Mouse (Mus musculus): ENCODE data around the gene Nuak2.
A peak's percentile ranks its signal among the peaks of the same experiment; 100 is the strongest.

Gene Nuak2

GRCm38 (mm10) chr1:132354234-132354633 is 38.3 kb downstream of the Nuak2 start:
- DNase-seq (ENCODE audit: low spot score): no peak

GRCm38 (mm10) chr1:132355162-132355601 is 39.3 kb downstream of the Nuak2 start:
- no peak for DNase-seq (ENCODE audit: low spot score)

DNA sequence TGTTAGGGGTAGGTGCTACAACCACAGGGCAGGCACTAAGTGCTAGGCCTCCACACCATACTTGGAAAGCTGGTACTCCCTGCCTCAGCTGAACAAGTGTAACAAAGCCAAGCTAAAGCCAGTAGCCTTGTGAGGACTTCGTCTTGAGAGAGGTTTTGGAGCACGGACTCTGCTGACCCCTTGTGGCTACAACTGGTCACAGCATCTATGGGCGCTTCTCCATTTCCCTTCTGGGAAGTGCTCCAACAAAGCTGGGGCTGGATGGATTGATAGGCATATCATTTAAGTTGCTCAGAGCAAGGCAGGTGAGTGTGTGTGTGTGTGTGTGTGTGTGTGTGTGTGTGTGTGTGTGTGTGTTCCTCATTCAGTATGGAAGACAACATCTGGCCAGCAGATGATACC is 39.9 kb downstream of the Nuak2 start:
- DNase-seq (ENCODE audit: low spot score): peak; percentile 89

GRCm38 (mm10) chr1:132356841-132357240 is 40.9 kb downstream of the Nuak2 start:
- no peak for DNase-seq (ENCODE audit: low spot score)

- no peak for DNase-seq (ENCODE audit: low spot score)
These were observed 46.0 kb downstream of the Nuak2 start for GRCm38 (mm10) chr1:132361959-132362358.

GRCm38 (mm10) chr1:132364388-132364787 is 48.5 kb downstream of the Nuak2 start:
- peak; percentile 67 for DNase-seq (ENCODE audit: low spot score)

DNA sequence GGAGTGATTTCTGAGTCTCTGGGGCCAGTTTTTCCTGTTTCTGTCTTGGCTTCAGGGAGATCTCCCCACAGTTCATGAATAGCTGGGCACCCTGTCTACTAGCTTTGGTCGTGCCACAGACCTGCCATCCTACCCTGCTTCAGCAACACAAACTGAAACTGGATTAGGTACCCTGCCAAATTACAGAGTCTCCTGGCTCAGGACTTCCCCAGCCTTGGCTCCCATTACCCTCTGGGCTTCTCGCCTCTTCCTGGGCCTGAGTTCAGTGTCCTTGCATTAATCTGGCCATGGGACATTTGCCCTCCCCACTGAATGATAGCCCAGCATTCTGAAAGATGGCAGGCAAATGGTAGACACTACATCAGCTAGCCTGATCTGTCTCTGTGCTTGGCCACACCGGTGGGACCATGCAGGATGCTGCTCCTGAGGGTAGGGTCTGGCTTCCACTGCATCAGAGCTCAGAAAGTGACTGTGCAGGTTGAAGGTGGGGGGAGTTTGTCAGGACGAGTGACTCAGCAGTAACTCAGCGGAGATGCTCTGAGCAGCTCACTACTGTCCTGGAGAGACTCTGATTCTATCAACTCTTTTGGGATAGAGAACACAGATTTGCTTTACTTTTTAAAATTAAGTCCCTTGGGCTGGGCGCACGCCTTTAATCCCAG is 49.1 kb downstream of the Nuak2 start:
- DNase-seq (ENCODE audit: low spot score): no peak

DNA sequence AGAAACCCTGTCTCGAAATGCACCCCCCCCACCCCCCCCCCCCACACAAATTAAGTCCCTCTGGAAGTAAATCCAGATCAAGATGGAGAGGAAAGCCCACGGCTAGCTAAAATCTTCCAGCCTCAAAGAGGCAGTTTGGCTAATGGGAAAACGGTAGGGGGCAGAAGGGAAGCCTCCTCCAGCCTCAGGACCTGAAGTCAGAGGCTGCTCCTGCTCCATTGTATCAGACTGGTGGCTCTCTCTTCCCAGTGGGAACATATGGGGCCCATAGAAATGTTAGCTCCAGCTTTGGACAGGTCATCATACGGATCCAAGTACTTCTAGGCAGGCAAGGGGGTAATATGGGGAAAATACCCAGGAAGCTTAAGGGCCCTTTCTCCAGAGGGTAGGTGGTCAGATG is 49.7 kb downstream of the Nuak2 start:
- no peak for DNase-seq (ENCODE audit: low spot score)

GRCm38 (mm10) chr1:132366235-132366634 is 50.3 kb downstream of the Nuak2 start:
- DNase-seq (ENCODE audit: low spot score): no peak

DNA sequence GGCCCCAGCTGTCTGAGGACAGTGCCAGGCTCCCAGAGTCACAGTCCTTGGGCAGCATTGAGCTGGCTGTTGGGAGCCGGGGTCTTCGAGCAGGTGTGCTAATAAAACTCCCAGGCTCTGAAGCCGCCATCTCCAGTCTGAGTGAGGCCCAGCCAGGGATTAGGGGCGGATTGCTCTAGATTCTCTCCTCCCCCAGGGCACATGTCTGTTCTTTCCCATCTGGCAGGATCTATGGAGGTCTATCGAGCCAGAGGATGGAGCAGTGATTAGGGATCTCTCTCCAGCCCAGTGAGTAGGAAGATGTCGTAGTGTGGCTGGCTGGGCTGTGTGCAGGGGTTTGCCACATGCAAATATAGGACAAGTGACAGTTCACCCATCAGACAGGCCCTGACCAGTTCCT is 51.0 kb downstream of the Nuak2 start:
- no peak for DNase-seq (ENCODE audit: low spot score)

DNA sequence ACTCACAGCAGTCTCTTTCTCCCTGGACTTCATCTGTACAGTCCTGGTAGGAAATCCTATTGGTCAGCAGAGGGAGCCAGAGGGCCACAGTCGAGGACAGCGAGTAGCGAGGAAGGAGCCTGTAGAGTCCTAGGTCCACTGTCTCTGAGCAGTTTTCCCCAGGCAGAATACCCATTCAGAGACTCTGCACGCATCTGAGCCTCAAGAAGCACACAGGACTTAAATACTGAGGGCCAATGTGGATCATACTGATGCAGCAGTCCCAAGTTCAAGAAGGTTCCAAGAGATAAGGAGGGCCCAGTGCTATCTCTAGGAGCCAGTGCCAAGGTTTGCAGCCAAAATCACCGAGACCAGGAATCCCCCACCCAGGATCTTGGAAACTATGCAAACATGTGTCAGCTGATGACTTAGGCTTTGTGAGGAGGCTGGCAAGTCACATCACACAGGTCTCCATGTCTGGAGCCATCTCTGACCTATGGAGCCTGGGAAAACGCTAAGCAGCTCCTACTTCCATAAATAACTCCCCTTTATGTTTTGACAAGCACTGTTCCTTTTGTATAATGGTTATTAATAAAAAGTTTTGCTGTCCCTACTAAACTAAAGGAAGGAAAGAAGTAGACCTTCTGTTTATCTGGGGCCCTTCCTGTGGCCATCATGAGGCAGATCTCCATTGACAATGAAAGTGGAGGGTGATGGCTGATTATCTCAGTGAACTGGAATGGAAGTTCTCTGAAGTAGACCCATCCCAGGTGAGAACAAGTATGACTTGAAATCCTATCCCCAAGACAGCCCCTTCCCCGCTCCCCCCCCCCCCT is 52.0 kb downstream of the Nuak2 start:
- peak; percentile 89 for DNase-seq (ENCODE audit: low spot score)

GRCm38 (mm10) chr1:132370681-132371173 is 54.8 kb downstream of the Nuak2 start:
- no peak for DNase-seq (ENCODE audit: low spot score)

DNA sequence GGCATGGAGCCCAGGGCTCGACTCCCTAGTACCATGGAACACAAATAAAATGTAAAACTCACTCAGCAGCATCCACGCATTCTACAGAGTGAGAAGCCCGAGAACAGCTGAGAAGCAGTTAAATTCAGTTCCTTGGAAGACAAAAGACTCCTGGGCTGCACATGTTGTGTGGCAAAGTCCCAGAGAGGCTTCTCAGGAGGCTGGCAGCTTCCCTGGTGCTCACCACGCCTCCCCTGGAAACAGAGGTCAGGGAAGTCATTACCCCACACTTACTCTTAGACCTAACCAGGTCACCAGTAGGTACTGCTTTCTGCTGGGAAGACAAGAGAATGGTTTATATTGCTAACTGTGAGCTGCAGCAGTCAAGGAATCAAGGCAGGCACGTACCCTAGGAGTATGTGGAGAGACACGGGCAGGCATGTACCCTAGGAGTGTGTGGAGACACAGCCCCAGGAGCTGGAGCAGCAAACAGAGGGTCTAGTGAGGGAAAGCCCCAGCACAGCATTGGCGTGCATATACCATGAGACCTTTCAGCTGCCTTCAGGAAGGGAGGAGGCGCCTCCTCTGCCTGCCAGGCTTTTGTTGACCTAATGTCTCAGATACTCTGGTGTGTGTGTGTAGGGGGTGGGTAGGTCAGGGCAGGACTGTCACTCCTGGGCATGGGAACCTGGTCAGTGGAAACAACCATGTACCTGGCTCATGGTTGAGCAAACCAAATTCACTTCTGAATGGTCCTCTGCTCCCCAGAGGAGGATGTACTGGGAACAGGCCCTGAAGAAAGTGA is 55.6 kb downstream of the Nuak2 start:
- DNase-seq (ENCODE audit: low spot score): no peak

GRCm38 (mm10) chr1:132372354-132372753 is 56.4 kb downstream of the Nuak2 start:
- DNase-seq (ENCODE audit: low spot score): no peak

DNA sequence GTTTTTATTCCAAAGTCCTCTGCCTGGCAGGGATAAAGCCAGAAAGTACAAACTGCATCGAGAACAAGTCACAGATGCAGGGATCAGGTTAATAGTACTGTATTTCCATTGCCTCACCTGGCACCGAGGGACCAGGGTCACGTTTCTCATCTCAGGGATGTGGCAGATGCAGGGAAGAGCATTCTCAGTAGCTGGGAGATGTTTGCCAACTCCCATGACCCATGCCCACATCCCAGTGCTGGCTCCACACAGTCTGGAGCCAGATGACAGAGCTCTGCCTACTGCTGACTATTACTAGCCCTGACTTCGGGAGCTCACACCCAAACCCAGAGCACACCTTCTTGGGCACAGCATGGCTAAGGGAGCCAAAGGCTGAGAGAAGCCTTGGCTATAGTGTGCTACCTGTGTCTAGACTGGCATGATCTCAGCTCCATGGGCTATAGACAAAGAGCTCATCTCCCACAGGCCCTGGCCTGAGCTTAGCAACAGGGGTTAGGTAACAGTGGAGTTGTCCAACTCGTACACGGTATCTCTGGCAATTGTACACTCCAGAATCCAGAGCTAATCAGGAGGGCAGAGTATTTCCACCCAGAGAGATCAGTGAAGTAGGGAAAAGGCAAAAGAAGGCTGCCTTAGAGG is 57.1 kb downstream of the Nuak2 start:
- no peak for DNase-seq (ENCODE audit: low spot score)

- no peak for DNase-seq (ENCODE audit: low spot score)
These were observed 58.4 kb downstream of the Nuak2 start for GRCm38 (mm10) chr1:132374140-132374872.

GRCm38 (mm10) chr1:132374873-132375244 is 58.9 kb downstream of the Nuak2 start:
- no peak for DNase-seq (ENCODE audit: low spot score)

GRCm38 (mm10) chr1:132375256-132375655 is 59.3 kb downstream of the Nuak2 start:
- DNase-seq (ENCODE audit: low spot score): peak; percentile 66

- DNase-seq (ENCODE audit: low spot score): no peak
These were observed 60.5 kb downstream of the Nuak2 start for GRCm38 (mm10) chr1:132376211-132377054.

- DNase-seq (ENCODE audit: low spot score): no peak
These were observed 61.1 kb downstream of the Nuak2 start for GRCm38 (mm10) chr1:132377055-132377365.

DNA sequence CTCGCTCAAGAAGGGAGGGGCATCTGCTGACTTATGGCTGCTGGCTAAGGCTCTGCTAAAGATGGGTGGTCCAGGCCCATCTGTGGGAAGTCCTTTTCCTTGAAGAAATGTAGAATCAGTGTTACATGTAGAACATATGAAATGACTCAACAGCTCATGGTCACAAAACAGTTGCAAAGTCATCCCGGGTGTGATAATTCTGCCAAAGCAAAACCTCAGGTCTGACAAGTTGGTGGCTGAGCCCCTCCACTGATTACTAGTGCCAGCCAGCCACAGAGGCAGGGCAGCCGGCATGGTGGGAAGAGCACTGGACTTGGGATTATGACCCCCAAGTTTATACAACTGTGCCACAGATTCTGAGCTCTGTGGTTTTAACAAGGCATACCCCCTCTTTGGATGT is 61.9 kb downstream of the Nuak2 start:
- no peak for DNase-seq (ENCODE audit: low spot score)

Measured in layer of hippocampus, adult 11-12 months (tissue).